Mouse (Mus musculus): ENCODE results near the gene Bnc2. TPM values are rescaled to one million over a fixed set of nuclear protein-coding genes. Genes with fewer than 3 reads are reported as not detected.

Gene Bnc2
- polyA plus RNA-seq, 1 experiment from 2014 or later, result 1.1 TPM

DNA sequence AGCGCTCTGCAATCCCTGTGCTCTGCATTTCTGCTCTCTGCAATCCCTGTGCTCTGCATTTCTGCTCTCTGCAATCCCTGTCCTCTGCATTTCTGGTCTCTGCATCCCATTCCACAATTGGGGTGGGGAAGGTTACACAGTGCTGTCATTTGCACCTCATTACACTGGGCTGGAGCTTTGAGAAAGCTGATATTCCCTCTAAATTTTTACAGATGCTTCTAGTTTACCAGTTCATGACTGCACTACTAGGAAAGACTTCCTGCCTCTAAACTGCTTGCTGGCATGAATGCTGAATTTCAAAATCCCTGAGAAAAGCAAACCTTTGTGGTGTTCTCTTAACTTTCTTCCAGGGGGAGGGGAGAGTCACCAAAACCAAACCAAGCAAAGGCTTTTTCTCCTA lies 41.1 kb downstream of the Bnc2 start:
- DNase-seq (ENCODE audit: low spot score), result no peak

GRCm38 (mm10) chr4:84632832-84633789 lies 42.0 kb downstream of the Bnc2 start:
- DNase-seq (ENCODE audit: low spot score), result no peak

DNA sequence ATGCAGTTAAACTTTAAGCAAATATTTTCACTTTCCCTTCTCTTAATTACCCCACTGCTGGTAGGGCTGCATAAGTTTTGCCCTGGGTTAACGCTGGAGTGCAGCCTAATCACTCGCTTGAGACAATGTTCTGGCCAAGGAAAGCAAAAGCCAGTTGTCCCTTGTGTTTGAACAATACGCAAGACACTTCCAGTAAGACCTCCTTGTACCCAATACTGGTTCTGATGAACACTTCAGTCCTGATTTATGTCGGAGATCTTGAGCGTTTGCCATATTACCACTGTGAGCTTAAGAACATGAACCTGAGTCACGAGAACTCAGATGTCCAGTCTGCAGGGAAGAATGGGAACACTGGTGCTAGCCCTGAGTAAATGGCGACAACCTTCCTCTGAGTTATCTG lies 47.5 kb downstream of the Bnc2 start:
- DNase-seq (ENCODE audit: low spot score), result no peak

- no peak for DNase-seq (ENCODE audit: low spot score)
These were observed 51.8 kb downstream of the Bnc2 start for GRCm38 (mm10) chr4:84623312-84623711.

- no peak for DNase-seq (ENCODE audit: low spot score)
These were observed 53.3 kb downstream of the Bnc2 start for GRCm38 (mm10) chr4:84621785-84622184.

DNA sequence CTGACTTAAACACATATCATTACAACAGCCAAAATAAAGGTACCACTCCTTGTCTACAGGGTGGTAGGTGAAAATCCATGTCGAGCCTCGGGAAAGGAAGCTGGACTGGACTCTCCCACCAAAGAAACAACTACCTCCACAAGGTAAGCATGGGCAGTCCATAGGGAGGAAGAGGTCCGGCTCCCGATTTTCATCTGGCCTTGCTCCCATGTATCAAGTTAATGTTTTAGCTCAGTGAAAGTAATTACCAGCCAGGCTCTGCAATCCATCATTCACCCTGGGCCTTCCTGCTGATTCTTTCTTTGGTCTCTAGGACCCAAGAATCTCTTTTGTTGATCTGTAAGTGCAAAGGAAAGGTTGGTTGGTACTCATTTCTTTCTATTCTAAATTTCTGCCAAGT lies 65.2 kb downstream of the Bnc2 start:
- DNase-seq (ENCODE audit: low spot score), result no peak

DNA sequence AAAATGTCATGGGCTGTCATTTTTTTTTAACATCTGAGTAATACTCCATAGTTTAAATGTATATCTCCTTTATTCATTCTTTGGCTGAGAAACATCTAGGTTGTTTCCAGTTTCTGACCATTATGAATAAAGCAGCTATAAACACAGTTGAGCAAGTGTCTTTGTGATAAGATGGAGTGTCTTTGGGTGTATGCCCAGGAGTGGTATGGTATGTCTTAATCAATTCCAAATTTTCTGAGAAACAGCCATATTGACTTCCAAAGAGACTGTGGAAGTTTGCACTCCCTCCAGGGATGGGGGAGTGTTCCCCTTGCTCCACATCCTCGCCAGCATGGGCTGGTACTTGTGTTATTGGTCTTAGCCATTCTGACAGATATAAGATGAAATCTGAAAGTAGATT lies 70.6 kb downstream of the Bnc2 start:
- no peak for DNase-seq (ENCODE audit: low spot score)

DNA sequence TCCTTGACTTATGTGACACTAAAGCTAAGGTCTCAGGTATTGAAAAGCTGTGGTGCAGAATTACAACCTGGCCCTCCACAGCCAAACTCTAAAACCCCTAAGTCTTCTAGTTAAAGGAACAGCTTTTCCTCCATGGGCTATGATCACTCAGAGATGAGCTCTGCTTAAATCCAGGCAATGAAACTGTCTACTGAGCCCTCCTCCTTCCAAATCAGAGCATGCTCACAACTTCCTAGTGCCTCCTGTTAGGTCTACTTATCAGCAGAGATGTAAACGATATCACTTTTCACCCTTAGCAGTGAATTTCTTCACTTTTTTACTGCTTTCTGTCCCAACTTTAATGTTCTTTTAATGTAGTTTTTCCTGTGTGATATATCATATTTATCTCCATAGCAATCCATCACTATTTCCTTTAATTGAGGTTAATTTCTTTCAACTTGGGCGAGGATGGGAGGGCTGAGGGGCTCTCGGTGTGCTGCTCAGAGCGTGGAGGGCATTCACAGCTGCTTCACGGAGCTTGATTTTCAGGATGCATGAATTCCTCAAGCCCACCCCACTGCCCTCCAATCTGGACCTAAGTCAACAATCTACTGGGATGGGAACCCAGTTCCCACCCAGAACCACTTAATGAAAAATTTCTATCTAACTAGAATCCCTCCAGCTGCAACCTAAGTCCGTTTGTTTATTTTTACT lies 94.7 kb downstream of the Bnc2 start:
- no peak for DNase-seq (ENCODE audit: low spot score)

DNA sequence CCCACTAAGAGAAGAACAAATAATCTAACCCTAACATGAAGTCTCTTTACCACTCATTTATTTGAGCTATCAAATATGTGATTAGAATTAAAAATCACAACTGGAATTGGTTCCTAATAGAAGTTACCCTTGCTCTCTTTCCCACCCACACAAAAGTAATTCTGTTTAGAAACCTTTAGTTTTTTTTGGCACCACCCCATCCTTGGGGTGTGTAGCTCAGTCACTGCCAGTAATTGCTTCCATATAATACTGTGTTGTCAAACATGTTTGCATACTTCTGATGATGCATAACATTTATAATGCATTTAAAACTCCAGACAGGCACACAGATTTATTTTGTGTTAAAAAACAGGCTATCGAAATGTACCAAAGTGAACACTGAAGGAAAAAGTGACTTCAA lies 96.8 kb downstream of the Bnc2 start:
- no peak for DNase-seq (ENCODE audit: low spot score)

DNA sequence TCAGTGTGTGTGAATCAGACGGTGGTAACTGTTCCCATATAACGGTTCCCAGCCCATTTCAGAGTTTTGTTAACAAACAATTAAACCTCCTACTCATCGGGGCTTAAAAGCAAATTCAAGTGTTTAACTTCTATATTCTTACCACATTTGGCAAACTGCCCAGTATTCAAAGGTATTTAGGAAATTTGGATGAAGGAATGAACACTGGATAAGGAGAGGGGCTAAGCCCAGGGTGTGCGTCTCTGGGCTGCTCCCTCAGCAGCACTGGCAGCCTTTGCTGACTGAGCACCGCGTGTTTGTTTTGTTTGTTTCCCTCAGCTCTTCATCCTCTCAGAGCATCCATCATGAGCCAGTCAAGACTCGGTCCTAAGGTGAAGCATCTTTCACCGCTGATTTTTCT lies 109.0 kb downstream of the Bnc2 start:
- no peak for DNase-seq (ENCODE audit: low spot score)

DNA sequence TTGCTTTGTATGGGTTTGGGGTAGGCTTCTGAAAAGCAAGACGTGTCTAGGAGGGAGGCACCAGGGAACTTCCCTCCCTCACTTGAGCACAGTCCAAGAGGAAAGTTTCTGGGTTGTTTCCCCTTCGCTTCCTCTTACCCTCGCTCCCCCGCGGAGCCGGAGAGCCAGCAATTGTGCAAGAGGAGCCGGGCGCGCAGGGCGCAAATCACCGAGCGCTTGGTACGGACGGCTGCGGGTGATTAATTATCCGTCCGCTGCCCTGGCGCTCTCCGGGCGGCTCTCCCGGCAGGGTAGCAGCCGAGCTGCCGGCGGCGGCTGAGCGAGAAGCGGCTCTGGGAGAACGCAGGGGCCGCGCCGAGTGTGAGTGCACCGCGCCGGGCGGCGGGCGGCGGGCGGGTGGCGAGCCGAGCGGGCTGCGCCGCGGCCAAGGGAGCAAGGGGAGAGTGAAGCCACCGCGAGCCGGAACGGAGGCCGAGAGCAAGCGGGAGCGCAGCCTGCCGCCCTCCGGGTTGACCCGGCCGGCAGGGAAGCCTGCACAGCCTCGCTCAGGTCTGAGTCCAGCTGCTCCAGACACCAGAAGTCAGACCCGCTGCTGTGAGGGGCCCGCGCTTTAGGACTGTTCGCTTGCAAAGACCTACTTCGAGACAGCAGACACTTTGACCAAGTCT lies 129.7 kb downstream of the Bnc2 start:
- DNase-seq (ENCODE audit: low spot score), result no peak

DNA sequence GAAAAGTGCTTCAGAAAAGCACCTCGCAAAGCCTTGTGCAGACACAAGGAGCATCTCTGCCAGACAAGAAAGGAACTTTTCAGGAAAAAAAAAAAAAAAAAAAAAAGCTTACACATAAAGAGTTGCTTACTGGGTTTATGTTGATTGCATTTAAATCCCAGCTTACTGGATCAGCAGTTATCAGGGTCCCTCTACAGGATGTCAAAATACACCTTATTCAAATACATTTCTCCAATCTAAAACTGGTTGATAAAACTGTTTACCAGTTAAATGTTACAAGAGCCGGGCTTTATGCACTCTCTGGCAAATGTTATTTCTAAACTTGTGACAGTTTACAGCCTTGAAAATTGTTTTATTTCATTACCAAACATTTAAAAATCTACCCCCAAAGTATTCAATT lies 130.4 kb downstream of the Bnc2 start:
- no peak for DNase-seq (ENCODE audit: low spot score)

GRCm38 (mm10) chr4:84540531-84540930 lies 134.5 kb downstream of the Bnc2 start:
- DNase-seq (ENCODE audit: low spot score), result no peak

- DNase-seq (ENCODE audit: low spot score), result no peak
These were observed 135.7 kb downstream of the Bnc2 start for GRCm38 (mm10) chr4:84539396-84539795.

DNA sequence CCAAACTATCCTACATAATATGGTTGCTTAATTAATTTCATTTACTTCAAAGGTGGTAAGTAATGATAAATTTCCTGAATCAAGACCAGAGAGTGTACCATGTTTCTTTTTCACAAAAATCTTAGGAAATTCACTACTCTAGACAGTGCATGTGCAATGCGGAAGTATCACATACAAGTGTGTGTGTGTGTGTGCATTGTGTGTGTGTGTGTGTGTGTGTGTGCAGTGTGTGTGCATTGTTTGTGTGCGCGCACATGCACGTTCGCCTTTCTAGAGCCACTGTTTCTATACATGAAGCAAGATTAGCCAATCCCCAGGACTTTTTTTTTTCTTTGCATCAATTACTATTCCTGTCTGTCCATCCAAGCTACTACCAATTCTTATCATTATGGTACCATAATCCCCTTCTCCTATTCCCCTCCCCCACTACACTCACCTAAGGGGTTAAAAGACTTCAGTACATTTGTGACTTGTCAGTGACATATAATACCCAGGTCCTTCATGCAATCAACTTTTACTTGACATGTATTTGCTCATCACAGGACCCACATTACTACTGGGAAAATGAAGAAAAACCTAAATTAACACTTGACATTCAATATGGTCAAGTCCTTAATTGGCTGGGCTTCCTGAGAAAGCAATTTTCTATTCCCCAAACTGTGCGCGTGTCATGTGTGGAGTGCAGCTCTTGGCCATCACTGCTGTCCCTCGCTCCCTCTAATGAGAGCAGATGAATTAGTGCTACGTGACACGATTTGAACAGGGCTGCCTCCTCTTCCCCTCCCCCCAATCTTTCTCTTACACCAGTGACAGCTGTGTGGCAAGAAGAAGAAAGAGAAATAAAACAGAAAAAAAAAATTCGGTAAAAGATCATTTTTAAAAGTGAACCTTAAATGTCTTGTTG lies 145.9 kb downstream of the Bnc2 start:
- no peak for DNase-seq (ENCODE audit: low spot score)

GRCm38 (mm10) chr4:84528358-84528757 lies 146.7 kb downstream of the Bnc2 start:
- DNase-seq (ENCODE audit: low spot score), result no peak

- DNase-seq (ENCODE audit: low spot score), result no peak
These were observed 147.8 kb downstream of the Bnc2 start for GRCm38 (mm10) chr4:84527066-84527933.

DNA sequence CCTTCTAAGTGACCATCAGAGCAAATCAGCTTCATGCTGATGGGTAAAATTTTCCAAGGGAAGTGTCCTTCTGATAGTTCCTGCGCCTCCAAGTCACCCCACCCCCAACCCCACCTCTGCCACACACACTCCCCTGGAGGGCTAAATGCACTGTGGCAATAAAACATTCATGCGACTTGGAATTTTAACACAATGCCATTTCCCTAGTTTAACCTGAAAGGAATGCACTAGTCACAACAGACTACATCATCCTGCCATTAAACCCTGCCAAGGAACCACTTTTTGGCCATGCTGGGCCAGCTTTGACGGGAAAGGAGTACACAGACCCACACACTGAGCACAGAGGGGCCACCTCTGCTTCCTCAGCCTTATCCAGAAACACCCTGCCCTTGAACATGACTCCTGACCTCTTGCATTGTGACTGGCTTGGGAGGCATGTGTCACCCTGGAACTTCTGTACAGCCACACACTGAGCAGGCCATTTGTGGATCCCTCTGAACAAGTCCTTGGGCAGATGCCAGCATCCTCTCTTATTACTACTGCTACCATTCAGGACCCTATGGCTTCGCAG lies 151.3 kb downstream of the Bnc2 start:
- no peak for DNase-seq (ENCODE audit: low spot score)

DNA sequence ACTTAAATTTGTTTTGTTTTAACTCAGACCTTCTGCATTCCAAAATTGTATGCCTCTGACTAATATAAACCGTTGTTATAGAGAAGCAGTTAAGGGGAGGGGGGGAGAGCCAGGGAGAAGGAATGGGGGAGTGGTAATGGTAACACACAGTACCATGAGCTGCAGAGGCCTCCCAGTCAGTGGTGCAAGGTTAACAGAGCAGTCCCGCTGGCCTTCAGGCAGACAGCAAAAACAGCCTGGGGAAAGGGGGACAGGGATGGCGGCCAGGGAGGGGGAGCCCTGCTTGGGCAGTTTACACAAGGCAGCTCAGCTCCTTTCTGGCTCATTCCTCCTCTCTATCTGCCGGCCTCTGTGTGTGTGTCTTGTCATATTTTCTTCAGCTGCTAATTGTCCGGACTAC lies 151.9 kb downstream of the Bnc2 start:
- DNase-seq (ENCODE audit: low spot score), result no peak

- no peak for DNase-seq (ENCODE audit: low spot score)
These were observed 153.5 kb downstream of the Bnc2 start for GRCm38 (mm10) chr4:84521562-84521961.
